Mouse (Mus musculus): ENCODE results near the gene Pfkm. TPM values are rescaled to one million over a fixed set of nuclear protein-coding genes. Genes with fewer than 3 reads are reported as not detected.
A peak's percentile ranks its signal among the peaks of the same experiment; 100 is the strongest.

Pfkm gene
- polyA plus RNA-seq, 1 experiment from 2014 or later: 37.2 TPM

GRCm38 (mm10) chr15:98107703-98108296 is 15.4 kb downstream of the Pfkm start:
- WGBS: 36% methylated on average over 11 of the region's 11 CpGs
- peak overlapping the region; percentile 93 for H3K4me2 ChIP-seq
- peaks cover 13% of the 10 kb centered on the region for H3K4me1 ChIP-seq (replicated peaks; ENCODE audit: control insufficient read depth, insufficient read depth, low read length)
- ATAC-seq (replicated peaks; ENCODE audit: low FRiP score) (peak; percentile 39), DNase-seq (ENCODE audit: low spot score) (no peak)
- H3K27me3 ChIP-seq (replicated peaks; ENCODE audit: control insufficient read depth, insufficient read depth, low read length): no peaks in the 10 kb centered on the region; the same call in 1 of the 2 replicates
- H3K9ac ChIP-seq (ENCODE audit: low read depth, low read length): peak overlapping the region; percentile 76
- H3K27ac ChIP-seq (ENCODE audit: low read depth, low read length): peak overlapping the region; percentile 80; the same call in 1 of the 2 replicates
- H3K4me3 ChIP-seq (ENCODE audit: low read depth, low read length): peak overlapping the region; percentile 74
- no peaks in the 10 kb centered on the region for H3K9me3 ChIP-seq (ENCODE audit: control insufficient read depth, low read length)
- no peaks in the 10 kb centered on the region for H3K36me3 ChIP-seq (ENCODE audit: control insufficient read depth, insufficient read depth, low read length)

- H3K4me2 ChIP-seq: peak overlapping the region; percentile 93
- ATAC-seq (replicated peaks; ENCODE audit: low FRiP score) (peak; percentile 97), DNase-seq (ENCODE audit: low spot score) (peak; percentile 83)
- peaks cover 13% of the 10 kb centered on the region for H3K4me1 ChIP-seq (replicated peaks; ENCODE audit: control insufficient read depth, insufficient read depth, low read length)
- H3K9ac ChIP-seq (ENCODE audit: low read depth, low read length): peak overlapping the region; percentile 76
- H3K27ac ChIP-seq (ENCODE audit: low read depth, low read length): peak overlapping the region; percentile 80
- no peaks in the 10 kb centered on the region for H3K36me3 ChIP-seq (ENCODE audit: control insufficient read depth, insufficient read depth, low read length)
- WGBS: 3% methylated on average over 37 of the region's 37 CpGs
- H3K4me3 ChIP-seq (ENCODE audit: low read depth, low read length): peak overlapping the region; percentile 74
- no peaks in the 10 kb centered on the region for H3K9me3 ChIP-seq (ENCODE audit: control insufficient read depth, low read length)
- H3K27me3 ChIP-seq (replicated peaks; ENCODE audit: control insufficient read depth, insufficient read depth, low read length): no peaks in the 10 kb centered on the region; the same call in 1 of the 2 replicates
Observed at GRCm38 (mm10) chr15:98108297-98109152, 16.1 kb downstream of the Pfkm start.

- ATAC-seq (replicated peaks; ENCODE audit: low FRiP score) (no peak), DNase-seq (ENCODE audit: low spot score) (no peak)
- Histone ChIP-seq H3K9me3 (ENCODE audit: control insufficient read depth, low read length) (no peaks in the 10 kb centered on the region), H3K27ac (ENCODE audit: low read depth, low read length) (no peak overlapping the region), H3K27me3 (replicated peaks; ENCODE audit: control insufficient read depth, insufficient read depth, low read length) (no peaks in the 10 kb centered on the region), H3K4me2 (no peak overlapping the region), H3K4me3 (ENCODE audit: low read depth, low read length) (no peak overlapping the region), H3K9ac (ENCODE audit: low read depth, low read length) (no peak overlapping the region), H3K36me3 (ENCODE audit: control insufficient read depth, insufficient read depth, low read length) (no peaks in the 10 kb centered on the region), H3K4me1 (replicated peaks; ENCODE audit: control insufficient read depth, insufficient read depth, low read length) (peaks cover 30% of the 10 kb centered on the region)
- 74% methylated on average over 5 of the region's 5 CpGs for WGBS
Observed at GRCm38 (mm10) chr15:98111791-98112190, 19.4 kb downstream of the Pfkm start.

- no peak overlapping the region for H3K9ac ChIP-seq (ENCODE audit: low read depth, low read length)
- H3K27ac ChIP-seq (ENCODE audit: low read depth, low read length): no peak overlapping the region
- no peaks in the 10 kb centered on the region; the same call in 1 of the 2 replicates for H3K36me3 ChIP-seq (ENCODE audit: control insufficient read depth, insufficient read depth, low read length)
- no peak for ATAC-seq (replicated peaks; ENCODE audit: low FRiP score)
- H3K4me3 ChIP-seq (ENCODE audit: low read depth, low read length): no peak overlapping the region
- WGBS: 80% methylated on average over 10 of the region's 10 CpGs
- no peak for DNase-seq (ENCODE audit: low spot score)
- peaks cover 23% of the 10 kb centered on the region for H3K4me1 ChIP-seq (replicated peaks; ENCODE audit: control insufficient read depth, insufficient read depth, low read length)
- no peaks in the 10 kb centered on the region for H3K27me3 ChIP-seq (replicated peaks; ENCODE audit: control insufficient read depth, insufficient read depth, low read length)
- no peaks in the 10 kb centered on the region for H3K9me3 ChIP-seq (ENCODE audit: control insufficient read depth, low read length)
- H3K4me2 ChIP-seq: no peak overlapping the region
Observed at GRCm38 (mm10) chr15:98114098-98114851, 21.9 kb downstream of the Pfkm start.

GRCm38 (mm10) chr15:98114852-98115778 is 22.7 kb downstream of the Pfkm start:
- Histone ChIP-seq H3K36me3 (ENCODE audit: control insufficient read depth, insufficient read depth, low read length) (no peaks in the 10 kb centered on the region; the same call in none of the 2 replicates), H3K4me3 (ENCODE audit: low read depth, low read length) (no peak overlapping the region), H3K9me3 (ENCODE audit: control insufficient read depth, low read length) (no peaks in the 10 kb centered on the region), H3K4me1 (replicated peaks; ENCODE audit: control insufficient read depth, insufficient read depth, low read length) (peaks cover 22% of the 10 kb centered on the region), H3K9ac (ENCODE audit: low read depth, low read length) (no peak overlapping the region), H3K27me3 (replicated peaks; ENCODE audit: control insufficient read depth, insufficient read depth, low read length) (no peaks in the 10 kb centered on the region), H3K27ac (ENCODE audit: low read depth, low read length) (peak overlapping the region; percentile 73), H3K4me2 (peak overlapping the region; percentile 36; the same call in 1 of the 2 replicates)
- no peak for DNase-seq (ENCODE audit: low spot score)
- ATAC-seq (replicated peaks; ENCODE audit: low FRiP score): no peak
- 85% methylated on average over 10 of the region's 10 CpGs for WGBS

- WGBS: 71% methylated on average over 9 of the region's 9 CpGs
- Histone ChIP-seq H3K9ac (ENCODE audit: low read depth, low read length) (0 out of 2 replicates have a peak overlapping the region, but pooled peaks have one; percentile 17), H3K4me1 (replicated peaks; ENCODE audit: control insufficient read depth, insufficient read depth, low read length) (peaks cover 22% of the 10 kb centered on the region), H3K4me3 (ENCODE audit: low read depth, low read length) (no peak overlapping the region), H3K27ac (ENCODE audit: low read depth, low read length) (peak overlapping the region; percentile 73), H3K4me2 (peak overlapping the region; percentile 36), H3K9me3 (ENCODE audit: control insufficient read depth, low read length) (no peaks in the 10 kb centered on the region), H3K36me3 (ENCODE audit: control insufficient read depth, insufficient read depth, low read length) (no peaks in the 10 kb centered on the region; the same call in none of the 2 replicates), H3K27me3 (replicated peaks; ENCODE audit: control insufficient read depth, insufficient read depth, low read length) (no peaks in the 10 kb centered on the region)
- no peak for ATAC-seq (replicated peaks; ENCODE audit: low FRiP score)
- DNase-seq (ENCODE audit: low spot score): no peak
Observed at GRCm38 (mm10) chr15:98115779-98116163, 23.4 kb downstream of the Pfkm start.

GRCm38 (mm10) chr15:98116287-98116686 is 23.9 kb downstream of the Pfkm start:
- Histone ChIP-seq H3K36me3 (ENCODE audit: control insufficient read depth, insufficient read depth, low read length) (peaks cover 2% of the 10 kb centered on the region), H3K4me1 (replicated peaks; ENCODE audit: control insufficient read depth, insufficient read depth, low read length) (peaks cover 22% of the 10 kb centered on the region), H3K9ac (ENCODE audit: low read depth, low read length) (no peak overlapping the region), H3K27ac (ENCODE audit: low read depth, low read length) (peak overlapping the region; percentile 73), H3K4me3 (ENCODE audit: low read depth, low read length) (no peak overlapping the region), H3K27me3 (replicated peaks; ENCODE audit: control insufficient read depth, insufficient read depth, low read length) (no peaks in the 10 kb centered on the region), H3K9me3 (ENCODE audit: control insufficient read depth, low read length) (no peaks in the 10 kb centered on the region), H3K4me2 (peak overlapping the region; percentile 37)
- WGBS: 43% methylated on average over 5 of the region's 5 CpGs
- DNase-seq (ENCODE audit: low spot score): peak; percentile 46
- ATAC-seq (replicated peaks; ENCODE audit: low FRiP score): peak; percentile 97
